Mouse (Mus musculus) lung, embryonic 15.5 days (tissue): ENCODE results near the gene Hs1bp3. TPM values are rescaled to one million over a fixed set of nuclear protein-coding genes. Genes with fewer than 3 reads are reported as not detected.
A peak's percentile ranks its signal among the peaks of the same experiment; 100 is the strongest.

Source experiments
- ATAC-seq: fragments of 200-750 bp; cut with Nextera tagmentation; 2 replicates; pipeline ENCODE4 v1.8.0; 2017; ENCODE audit warnings: moderate number of reproducible peaks, borderline replicate concordance; ENCODE audit not compliant: low FRiP score, low TSS enrichment; ENCODE audit errors: extremely low read depth
- H3K27ac ChIP-seq: fragments of 300-500 bp; sonication (generic); 2 replicates; pipeline ENCODE4 v1.5.1; 2015; ENCODE audit warnings: moderate library complexity, mild to moderate bottlenecking, inconsistent platforms
- H3K27me3 ChIP-seq: fragments of 300-500 bp; sonication (generic); 2 replicates; pipeline ENCODE4 v1.6.1; 2015; ENCODE audit warnings: inconsistent platforms
- H3K36me3 ChIP-seq: fragments of 300-500 bp; sonication (generic); 2 replicates; pipeline ENCODE4 v1.6.1; 2015; ENCODE audit warnings: inconsistent platforms
- H3K4me1 ChIP-seq: fragments of 300-500 bp; sonication (generic); 2 replicates; pipeline ENCODE4 v1.6.1; 2015; ENCODE audit warnings: inconsistent platforms
- H3K4me2 ChIP-seq: fragments of 300-500 bp; sonication (generic); 2 replicates; pipeline ENCODE4 v1.6.1; 2015; ENCODE audit warnings: inconsistent platforms, mild to moderate bottlenecking, moderate library complexity
- H3K4me3 ChIP-seq: fragments of 300-500 bp; sonication (generic); 2 replicates; pipeline ENCODE4 v1.5.1; 2015; ENCODE audit warnings: mild to moderate bottlenecking, inconsistent platforms
- H3K9ac ChIP-seq: fragments of 300-500 bp; sonication (generic); 2 replicates; pipeline ENCODE4 v1.6.1; 2015; ENCODE audit warnings: inconsistent platforms
- H3K9me3 ChIP-seq: fragments of 300-500 bp; sonication (generic); 2 replicates; pipeline ENCODE4 v1.6.1; 2016; ENCODE audit warnings: inconsistent platforms
- WGBS: fragments of 180-500 bp; shearing (Covaris S2); methylation state at CpG from one replicate; pipeline ENCODE4 v1.1.7; 2015; 5-methylcytosine and 5-hydroxymethylcytosine counted together
- polyA plus RNA-seq: library from polyadenylated mRNA; unstranded; fragments of >200 nt; fragmentation: Nextera tagmentation; extraction: Ambion mirVana; gene quantifications from 2 replicates; pipeline ENCODE4 v1.2.1, GENCODE M21; 2015

The Hs1bp3 gene
- polyA plus RNA-seq, 1 experiment from 2014 or later = 16.2 TPM

- Histone ChIP-seq H3K4me3 (no peak overlapping the region), H3K9ac (no peak overlapping the region), H3K27me3 (no peaks in the 10 kb centered on the region), H3K36me3 (no peaks in the 10 kb centered on the region), H3K9me3 (no peaks in the 10 kb centered on the region), H3K4me2 (no peak overlapping the region), H3K27ac (no peak overlapping the region), H3K4me1 (peaks cover 26% of the 10 kb centered on the region)
- ATAC-seq = no peak
- WGBS = 98% methylated on average over 4 of the region's 4 CpGs
Measured at GRCm38 (mm10) chr12:8355011-8355410, 41.8 kb downstream of the Hs1bp3 start.

DNA sequence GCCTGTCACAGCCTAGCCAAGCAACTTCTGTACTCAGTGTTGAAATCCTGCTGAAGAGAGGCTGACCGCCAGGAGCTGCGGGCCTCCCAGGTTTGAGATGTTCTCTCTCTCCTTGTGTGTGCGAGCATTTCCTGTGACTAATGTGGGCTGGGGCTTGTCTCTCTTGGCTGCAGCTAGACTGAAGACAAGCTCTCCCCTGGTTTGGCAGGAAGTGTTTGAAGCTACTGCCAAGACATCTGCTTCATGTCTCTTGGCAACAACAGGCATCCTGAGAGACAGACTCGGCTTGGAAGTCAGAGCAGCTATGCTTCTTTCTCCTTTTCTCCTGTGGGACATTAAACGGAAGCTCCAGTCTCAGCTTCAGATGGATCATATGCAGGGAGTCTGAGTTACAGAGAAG is 44.2 kb downstream of the Hs1bp3 start:
- Histone ChIP-seq H3K9ac (no peak overlapping the region), H3K4me1 (peaks cover 23% of the 10 kb centered on the region), H3K4me3 (no peak overlapping the region), H3K27ac (peak overlapping the region; percentile 95), H3K4me2 (0 out of 2 replicates have a peak overlapping the region, but pooled peaks have one; percentile 29), H3K9me3 (no peaks in the 10 kb centered on the region), H3K27me3 (no peaks in the 10 kb centered on the region), H3K36me3 (no peaks in the 10 kb centered on the region)
- ATAC-seq = peak; percentile 94
- 20% methylated on average over 5 of the region's 5 CpGs for WGBS

DNA sequence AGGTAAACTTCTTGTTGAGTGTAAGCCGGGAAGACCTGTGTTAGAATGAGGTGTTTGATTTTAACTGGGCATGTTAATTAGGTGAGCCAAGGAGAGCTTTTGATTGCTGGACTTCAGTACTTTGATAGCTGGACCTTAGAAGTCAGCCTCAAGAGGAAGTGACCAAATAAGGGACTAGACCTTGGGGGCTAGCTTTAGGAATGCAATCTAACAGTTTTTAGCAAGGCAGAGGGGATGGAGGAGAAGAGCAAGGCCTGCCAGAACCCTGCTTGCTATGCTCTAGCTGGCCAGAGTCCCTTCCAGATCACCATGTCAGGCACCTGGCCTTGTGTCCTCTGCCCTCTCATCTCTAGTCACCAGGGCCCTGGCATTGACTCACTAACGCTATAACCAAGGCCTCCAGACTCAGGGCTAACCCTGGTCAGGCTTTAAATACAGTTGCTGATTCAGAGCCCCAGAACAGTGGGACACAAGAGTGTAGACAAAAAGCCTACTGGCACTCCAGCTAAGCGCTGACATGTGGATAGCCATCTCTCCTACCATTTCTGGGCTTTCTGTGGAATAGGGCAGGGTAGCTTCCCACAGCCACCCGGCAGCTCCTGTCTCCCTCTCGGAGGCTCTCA is 45.2 kb downstream of the Hs1bp3 start:
- H3K27ac ChIP-seq = peak overlapping the region; percentile 95
- WGBS = 66% methylated on average over 5 of the region's 5 CpGs

DNA sequence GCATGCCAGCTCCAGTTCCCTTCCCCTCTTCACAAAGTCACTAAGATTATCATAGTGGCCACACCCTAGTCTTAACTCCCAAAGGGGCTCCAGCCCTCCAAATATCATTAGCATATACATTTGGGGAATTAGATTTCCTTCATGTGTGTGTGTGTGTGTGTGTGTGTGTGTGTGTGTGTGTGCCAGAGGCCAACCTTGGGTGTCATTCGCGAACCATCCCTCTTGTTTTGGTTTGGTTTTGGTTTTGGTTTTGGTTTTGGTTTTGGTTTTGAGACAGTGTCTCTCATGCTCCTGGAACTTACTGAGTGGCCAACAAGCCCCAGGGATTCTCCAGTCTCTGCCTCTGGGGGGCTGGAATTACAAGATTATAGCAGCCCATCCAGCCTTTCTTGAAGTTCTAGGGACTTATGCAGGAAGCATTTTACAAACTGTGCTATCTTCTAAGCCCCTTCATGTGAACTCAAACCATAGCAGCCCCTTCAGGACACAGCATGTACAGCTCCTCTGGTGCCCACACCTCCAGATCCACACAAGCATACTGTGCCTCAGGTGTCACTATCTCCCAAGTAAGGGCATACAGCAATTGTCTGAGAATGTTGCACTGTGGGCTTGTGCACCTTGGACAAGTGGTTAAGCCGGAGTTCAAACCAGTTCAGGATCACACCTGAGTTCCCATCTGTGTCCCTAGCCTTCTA is 46.3 kb downstream of the Hs1bp3 start:
- Histone ChIP-seq H3K9ac (no peak overlapping the region), H3K36me3 (no peaks in the 10 kb centered on the region), H3K27ac (peak overlapping the region; percentile 95; the same call in 1 of the 2 replicates), H3K4me1 (peaks cover 30% of the 10 kb centered on the region), H3K9me3 (no peaks in the 10 kb centered on the region), H3K4me2 (no peak overlapping the region), H3K4me3 (no peak overlapping the region), H3K27me3 (no peaks in the 10 kb centered on the region)
- no peak for ATAC-seq
- 94% methylated on average over 3 of the region's 3 CpGs for WGBS

More for the DNA sequence above, 45.2 kb downstream of the Hs1bp3 start:
- Histone ChIP-seq H3K27me3 (no peaks in the 10 kb centered on the region), H3K4me2 (no peak overlapping the region), H3K4me3 (no peak overlapping the region), H3K9me3 (no peaks in the 10 kb centered on the region), H3K4me1 (peaks cover 29% of the 10 kb centered on the region), H3K36me3 (no peaks in the 10 kb centered on the region), H3K9ac (no peak overlapping the region)
- no peak; the same call in 1 of the 2 replicates for ATAC-seq

- Histone ChIP-seq H3K4me3 (no peak overlapping the region), H3K4me1 (peaks cover 49% of the 10 kb centered on the region), H3K27me3 (no peaks in the 10 kb centered on the region), H3K27ac (no peak overlapping the region), H3K9ac (no peak overlapping the region), H3K9me3 (no peaks in the 10 kb centered on the region), H3K4me2 (no peak overlapping the region), H3K36me3 (no peaks in the 10 kb centered on the region)
- WGBS = 55% methylated on average over 5 of the region's 5 CpGs
- ATAC-seq = no peak
Measured at GRCm38 (mm10) chr12:8361866-8362265, 48.6 kb downstream of the Hs1bp3 start.

GRCm38 (mm10) chr12:8362400-8362799 is 49.2 kb downstream of the Hs1bp3 start:
- no peak overlapping the region for H3K4me3 ChIP-seq
- H3K4me1 ChIP-seq = peaks cover 46% of the 10 kb centered on the region
- ATAC-seq = no peak
- H3K9ac ChIP-seq = no peak overlapping the region
- H3K36me3 ChIP-seq = no peaks in the 10 kb centered on the region
- H3K4me2 ChIP-seq = no peak overlapping the region
- H3K27me3 ChIP-seq = no peaks in the 10 kb centered on the region
- H3K27ac ChIP-seq = no peak overlapping the region
- H3K9me3 ChIP-seq = no peaks in the 10 kb centered on the region
- 35% methylated on average over 7 of the region's 7 CpGs for WGBS

- 0 out of 2 replicates have a peak, but pooled peaks have one; percentile 13 for ATAC-seq
- Histone ChIP-seq H3K4me2 (no peak overlapping the region), H3K4me3 (no peak overlapping the region), H3K9ac (no peak overlapping the region), H3K27ac (no peak overlapping the region), H3K4me1 (peaks cover 32% of the 10 kb centered on the region), H3K36me3 (no peaks in the 10 kb centered on the region), H3K27me3 (no peaks in the 10 kb centered on the region), H3K9me3 (no peaks in the 10 kb centered on the region)
- 52% methylated on average over 6 of the region's 6 CpGs for WGBS
Measured at GRCm38 (mm10) chr12:8364321-8364838, 51.1 kb downstream of the Hs1bp3 start.

- H3K27me3 ChIP-seq = no peaks in the 10 kb centered on the region
- H3K9me3 ChIP-seq = no peaks in the 10 kb centered on the region
- H3K4me3 ChIP-seq = no peak overlapping the region
- H3K9ac ChIP-seq = no peak overlapping the region
- no peaks in the 10 kb centered on the region for H3K36me3 ChIP-seq
- 46% methylated on average over 7 of the region's 7 CpGs for WGBS
- peaks cover 32% of the 10 kb centered on the region for H3K4me1 ChIP-seq
- peak overlapping the region; percentile 37; the same call in 1 of the 2 replicates for H3K27ac ChIP-seq
- peak; percentile 73 for ATAC-seq
- H3K4me2 ChIP-seq = no peak overlapping the region
Measured at GRCm38 (mm10) chr12:8365336-8365735, 52.1 kb downstream of the Hs1bp3 start.

- no peaks in the 10 kb centered on the region for H3K9me3 ChIP-seq
- 60% methylated on average over 5 of the region's 5 CpGs for WGBS
Measured at GRCm38 (mm10) chr12:8365905-8366576, 52.8 kb downstream of the Hs1bp3 start.

DNA sequence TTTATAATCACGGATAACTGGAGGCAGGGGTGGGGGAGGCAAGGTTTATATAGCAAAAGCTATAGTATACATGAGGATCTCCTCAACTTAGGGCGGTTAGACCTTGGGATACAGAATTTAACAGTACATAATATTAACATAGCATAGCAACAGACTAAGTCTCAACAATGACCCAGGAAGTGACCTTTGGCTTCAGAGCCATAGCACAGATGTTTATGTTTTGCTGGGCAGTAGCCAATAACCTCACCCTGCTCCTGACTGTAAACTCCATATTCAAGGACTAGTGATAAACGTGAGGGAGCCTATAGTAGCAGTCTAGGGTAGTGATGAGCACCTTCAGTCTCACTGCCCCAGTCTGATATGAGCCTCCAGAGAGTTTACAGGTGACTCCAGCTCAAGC is 53.5 kb downstream of the Hs1bp3 start:
- Histone ChIP-seq H3K4me3 (no peak overlapping the region), H3K9me3 (no peaks in the 10 kb centered on the region), H3K9ac (no peak overlapping the region), H3K27ac (no peak overlapping the region), H3K36me3 (no peaks in the 10 kb centered on the region), H3K27me3 (no peaks in the 10 kb centered on the region), H3K4me2 (no peak overlapping the region), H3K4me1 (peaks cover 32% of the 10 kb centered on the region)
- ATAC-seq = no peak
- WGBS = 41% methylated on average over 3 of the region's 3 CpGs

More at GRCm38 (mm10) chr12:8365905-8366576, 52.8 kb downstream of the Hs1bp3 start:
- Histone ChIP-seq H3K27me3 (no peaks in the 10 kb centered on the region), H3K4me2 (no peak overlapping the region), H3K4me3 (no peak overlapping the region), H3K27ac (no peak overlapping the region), H3K36me3 (no peaks in the 10 kb centered on the region), H3K4me1 (peaks cover 32% of the 10 kb centered on the region), H3K9ac (no peak overlapping the region)
- ATAC-seq = no peak

DNA sequence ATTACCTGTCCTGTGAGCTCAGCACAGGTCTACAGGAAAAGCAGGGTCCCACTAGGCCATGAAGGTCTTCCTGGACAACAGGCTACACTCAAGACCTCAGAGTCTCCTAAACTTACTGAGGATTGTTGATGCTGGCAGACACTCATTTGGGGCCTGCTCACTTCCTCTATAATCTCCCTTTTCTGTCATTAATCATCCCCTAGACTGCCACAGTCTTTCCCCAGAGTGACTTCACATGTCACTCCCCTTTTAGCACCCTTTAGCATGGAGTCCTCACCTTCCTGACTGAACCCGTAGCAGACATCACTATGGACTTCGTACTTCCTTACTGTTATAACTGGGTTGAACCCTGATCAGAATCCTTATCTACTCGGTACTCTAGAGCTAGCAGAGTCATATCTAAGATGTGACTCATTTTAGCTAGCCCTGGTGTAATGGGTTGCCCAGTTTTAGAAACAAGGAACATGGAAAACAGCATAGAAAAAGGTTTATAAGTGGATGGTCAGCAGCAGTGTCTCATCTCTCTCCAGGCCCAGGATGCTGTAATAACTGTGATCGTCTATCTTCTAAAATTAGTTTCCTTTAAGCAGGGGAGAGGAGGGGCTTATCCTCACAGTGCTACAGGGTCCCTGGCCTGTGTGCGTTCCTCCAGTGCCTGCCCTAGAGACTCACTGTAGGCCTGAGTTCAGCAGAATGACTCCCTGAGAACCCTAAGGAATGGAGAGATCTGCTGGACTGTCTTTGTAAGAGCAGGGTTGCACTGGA is 58.7 kb downstream of the Hs1bp3 start:
- Histone ChIP-seq H3K27me3 (no peaks in the 10 kb centered on the region), H3K4me3 (no peak overlapping the region), H3K9me3 (no peaks in the 10 kb centered on the region), H3K9ac (no peak overlapping the region), H3K4me1 (peaks cover 2% of the 10 kb centered on the region), H3K27ac (no peak overlapping the region), H3K4me2 (no peak overlapping the region), H3K36me3 (no peaks in the 10 kb centered on the region)
- ATAC-seq = no peak
- 47% methylated on average over 5 of the region's 5 CpGs for WGBS
